Mouse (Mus musculus): ENCODE measurements around the gene Atp5l. TPM values are rescaled to one million over a fixed set of nuclear protein-coding genes. Genes with fewer than 3 reads are reported as not detected.

Atp5l gene
- polyA plus RNA-seq, 1 experiment from 2014 or later, result 1,009 TPM

GRCm38 (mm10) chr9:44892664-44893063 is 27.9 kb downstream of the Atp5l start:
- H3K27ac ChIP-seq (replicated peaks), result no peak overlapping the region
- no peaks in the 10 kb centered on the region for H3K9me3 ChIP-seq
- no peaks in the 10 kb centered on the region for H3K36me3 ChIP-seq
- 18% methylated on average over 3 of the region's 3 CpGs for WGBS
- H3K4me2 ChIP-seq, result no peak overlapping the region
- no peak overlapping the region for H3K4me3 ChIP-seq
- H3K4me1 ChIP-seq, result peaks cover 6% of the 10 kb centered on the region
- no peak for ATAC-seq (ENCODE audit: extremely low read depth, insufficient number of reproducible peaks, low FRiP score, low TSS enrichment)
- no peak overlapping the region for H3K9ac ChIP-seq
- peaks cover 9% of the 10 kb centered on the region; the same call in 1 of the 2 replicates for H3K27me3 ChIP-seq (replicated peaks)

- Histone ChIP-seq H3K36me3 (no peaks in the 10 kb centered on the region), H3K4me3 (no peak overlapping the region), H3K27me3 (replicated peaks) (peaks cover 18% of the 10 kb centered on the region; the same call in 1 of the 2 replicates), H3K27ac (replicated peaks) (no peak overlapping the region), H3K9me3 (no peaks in the 10 kb centered on the region), H3K9ac (no peak overlapping the region), H3K4me1 (peaks cover 6% of the 10 kb centered on the region), H3K4me2 (no peak overlapping the region)
- WGBS, result 80% methylated on average over 6 of the region's 6 CpGs
- no peak for ATAC-seq (ENCODE audit: extremely low read depth, insufficient number of reproducible peaks, low FRiP score, low TSS enrichment)
These were observed 29.3 kb downstream of the Atp5l start for GRCm38 (mm10) chr9:44891210-44891609.

GRCm38 (mm10) chr9:44890122-44890521 is 30.4 kb downstream of the Atp5l start:
- Histone ChIP-seq H3K4me3 (no peak overlapping the region), H3K9me3 (no peaks in the 10 kb centered on the region), H3K4me1 (peaks cover 6% of the 10 kb centered on the region), H3K4me2 (no peak overlapping the region), H3K9ac (no peak overlapping the region), H3K27ac (replicated peaks) (no peak overlapping the region), H3K36me3 (no peaks in the 10 kb centered on the region), H3K27me3 (replicated peaks) (peaks cover 29% of the 10 kb centered on the region; the same call in 1 of the 2 replicates)
- ATAC-seq (ENCODE audit: extremely low read depth, insufficient number of reproducible peaks, low FRiP score, low TSS enrichment), result no peak
- WGBS, result 32% methylated on average over 2 of the region's 2 CpGs

GRCm38 (mm10) chr9:44888114-44888624 is 32.4 kb downstream of the Atp5l start:
- no peak for ATAC-seq (ENCODE audit: extremely low read depth, insufficient number of reproducible peaks, low FRiP score, low TSS enrichment)

GRCm38 (mm10) chr9:44882981-44883569 is 37.5 kb downstream of the Atp5l start:
- H3K9ac ChIP-seq, result peak overlapping the region; percentile 87
- peaks cover 33% of the 10 kb centered on the region for H3K4me1 ChIP-seq
- WGBS, result 2% methylated on average over 21 of the region's 21 CpGs
- no peaks in the 10 kb centered on the region for H3K36me3 ChIP-seq
- H3K4me2 ChIP-seq, result peak overlapping the region; percentile 100
- ATAC-seq (ENCODE audit: extremely low read depth, insufficient number of reproducible peaks, low FRiP score, low TSS enrichment), result no peak
- no peaks in the 10 kb centered on the region for H3K9me3 ChIP-seq
- no peak overlapping the region for H3K27ac ChIP-seq (replicated peaks)
- peak overlapping the region; percentile 93 for H3K4me3 ChIP-seq
- peaks cover 29% of the 10 kb centered on the region; the same call in 1 of the 2 replicates for H3K27me3 ChIP-seq (replicated peaks)

More at GRCm38 (mm10) chr9:44888114-44888624, 32.4 kb downstream of the Atp5l start:
- no peak overlapping the region for H3K27ac ChIP-seq (replicated peaks)
- 73% methylated on average over 7 of the region's 7 CpGs for WGBS
- H3K4me3 ChIP-seq, result no peak overlapping the region
- H3K4me2 ChIP-seq, result no peak overlapping the region
- peaks cover 37% of the 10 kb centered on the region; the same call in 1 of the 2 replicates for H3K27me3 ChIP-seq (replicated peaks)
- no peak overlapping the region for H3K9ac ChIP-seq
- peaks cover 9% of the 10 kb centered on the region for H3K4me1 ChIP-seq
- H3K9me3 ChIP-seq, result no peaks in the 10 kb centered on the region
- no peaks in the 10 kb centered on the region for H3K36me3 ChIP-seq

GRCm38 (mm10) chr9:44882436-44882980 is 38.0 kb downstream of the Atp5l start:
- Histone ChIP-seq H3K27me3 (replicated peaks) (peaks cover 27% of the 10 kb centered on the region; the same call in 1 of the 2 replicates), H3K4me3 (peak overlapping the region; percentile 93), H3K27ac (replicated peaks) (peak overlapping the region; percentile 96), H3K4me1 (peaks cover 39% of the 10 kb centered on the region), H3K4me2 (peak overlapping the region; percentile 100), H3K36me3 (peaks cover 4% of the 10 kb centered on the region; the same call in 1 of the 2 replicates), H3K9me3 (no peaks in the 10 kb centered on the region), H3K9ac (peak overlapping the region; percentile 87)
- under 1% methylated on average over 26 of the region's 27 CpGs for WGBS
- no peak for ATAC-seq (ENCODE audit: extremely low read depth, insufficient number of reproducible peaks, low FRiP score, low TSS enrichment)

- WGBS, result under 1% methylated on average over 29 of the region's 29 CpGs
- no peaks in the 10 kb centered on the region for H3K9me3 ChIP-seq
- peak; percentile 14; the same call in 1 of the 2 replicates for ATAC-seq (ENCODE audit: extremely low read depth, insufficient number of reproducible peaks, low FRiP score, low TSS enrichment)
- peaks cover 8% of the 10 kb centered on the region; the same call in 1 of the 2 replicates for H3K36me3 ChIP-seq
- peak overlapping the region; percentile 87 for H3K9ac ChIP-seq
- peaks cover 44% of the 10 kb centered on the region for H3K4me1 ChIP-seq
- H3K4me2 ChIP-seq, result peak overlapping the region; percentile 100
- peak overlapping the region; percentile 93 for H3K4me3 ChIP-seq
- H3K27me3 ChIP-seq (replicated peaks), result peaks cover 24% of the 10 kb centered on the region; the same call in 1 of the 2 replicates
- peak overlapping the region; percentile 96 for H3K27ac ChIP-seq (replicated peaks)
These were observed 38.6 kb downstream of the Atp5l start for GRCm38 (mm10) chr9:44881941-44882435.

GRCm38 (mm10) chr9:44881221-44881871 is 39.2 kb downstream of the Atp5l start, which contains the start of gene Kmt2a:
Kmt2a (minus strand) TSS chr9:44881296.
- 0% methylated on average over 53 of the region's 71 CpGs for WGBS
- peak within 1 kb of the TSS; percentile 98 for H3K9ac ChIP-seq

GRCm38 (mm10) chr9:44880309-44881081 is 40.0 kb downstream of the Atp5l start:
- Histone ChIP-seq H3K4me3 (peak overlapping the region; percentile 93), H3K27ac (replicated peaks) (peak overlapping the region; percentile 96), H3K36me3 (peaks cover 8% of the 10 kb centered on the region; the same call in 1 of the 2 replicates), H3K9me3 (no peaks in the 10 kb centered on the region), H3K4me1 (peaks cover 59% of the 10 kb centered on the region), H3K4me2 (peak overlapping the region; percentile 100), H3K27me3 (replicated peaks) (peaks cover 11% of the 10 kb centered on the region; the same call in 1 of the 2 replicates), H3K9ac (peak overlapping the region; percentile 98)
- peak; percentile 35 for ATAC-seq (ENCODE audit: extremely low read depth, insufficient number of reproducible peaks, low FRiP score, low TSS enrichment)
- 2% methylated on average over 30 of the region's 44 CpGs for WGBS

More at GRCm38 (mm10) chr9:44881221-44881871, 39.2 kb downstream of the Atp5l start, which contains the start of gene Kmt2a:
- no peaks in the 10 kb centered on the region for H3K9me3 ChIP-seq
- ATAC-seq (ENCODE audit: extremely low read depth, insufficient number of reproducible peaks, low FRiP score, low TSS enrichment), result peak; percentile 81
- H3K27me3 ChIP-seq (replicated peaks), result peaks cover 20% of the 10 kb centered on the region; the same call in 1 of the 2 replicates
- peak within 1 kb of the TSS; percentile 96 for H3K27ac ChIP-seq (replicated peaks)
- H3K4me3 ChIP-seq, result peak within 1 kb of the TSS; percentile 93
- H3K4me1 ChIP-seq, result peaks cover 51% of the 10 kb centered on the region
- H3K4me2 ChIP-seq, result peak within 1 kb of the TSS; percentile 100
- peaks cover 8% of the 10 kb centered on the region; the same call in 1 of the 2 replicates for H3K36me3 ChIP-seq

- ATAC-seq (ENCODE audit: extremely low read depth, insufficient number of reproducible peaks, low FRiP score, low TSS enrichment), result no peak
- H3K4me1 ChIP-seq, result peaks cover 64% of the 10 kb centered on the region
- H3K27ac ChIP-seq (replicated peaks), result peak overlapping the region; percentile 96
- peak overlapping the region; percentile 98 for H3K9ac ChIP-seq
- H3K27me3 ChIP-seq (replicated peaks), result peaks cover 7% of the 10 kb centered on the region; the same call in 1 of the 2 replicates
- H3K4me3 ChIP-seq, result peak overlapping the region; percentile 93
- H3K4me2 ChIP-seq, result peak overlapping the region; percentile 100
- no peaks in the 10 kb centered on the region for H3K9me3 ChIP-seq
- H3K36me3 ChIP-seq, result peaks cover 8% of the 10 kb centered on the region; the same call in 1 of the 2 replicates
- WGBS, result 1% methylated on average over 13 of the region's 13 CpGs
These were observed 40.8 kb downstream of the Atp5l start for GRCm38 (mm10) chr9:44879694-44880271.
